Mouse (Mus musculus): ENCODE measurements around the gene Tbxas1. TPM values are rescaled to one million over a fixed set of nuclear protein-coding genes. Genes with fewer than 3 reads are reported as not detected.

Tbxas1 gene
- polyA plus RNA-seq, 1 experiment: 1.2 TPM

GRCm38 (mm10) chr6:39117584-39118455 is 242.6 kb downstream of the Tbxas1 start, which contains the start of gene Parp12:
TSS of gene Parp12 (minus strand) at chr6:39118349.
- H3K4me1 ChIP-seq (ENCODE audit: control insufficient read depth, insufficient read depth, low read length): peaks cover 4% of the 10 kb centered on the region; the same call in 1 of the 2 replicates
- peak; percentile 43 to 53 for DNase-seq
- peak within 1 kb of the TSS; percentile 60 for H3K4me3 ChIP-seq (replicated peaks; ENCODE audit: insufficient read depth, low read depth, low read length)
- no peak for TF ChIP-seq CTCF (IDR thresholded peaks at IDR 0.05; ENCODE audit: borderline replicate concordance, insufficient read depth, low read depth, low read length)
- TF ChIP-seq POLR2A (IDR thresholded peaks at IDR 0.05; ENCODE audit: borderline replicate concordance, insufficient read depth, low read length): no peak
- H3K27ac ChIP-seq (ENCODE audit: insufficient read depth, low read length): no peak within 1 kb of the TSS
- 3% methylated on average over 101 of the region's 101 CpGs for WGBS
- H3K27me3 ChIP-seq (ENCODE audit: control insufficient read depth, insufficient read depth, low read length): no peaks in the 10 kb centered on the region

DNA sequence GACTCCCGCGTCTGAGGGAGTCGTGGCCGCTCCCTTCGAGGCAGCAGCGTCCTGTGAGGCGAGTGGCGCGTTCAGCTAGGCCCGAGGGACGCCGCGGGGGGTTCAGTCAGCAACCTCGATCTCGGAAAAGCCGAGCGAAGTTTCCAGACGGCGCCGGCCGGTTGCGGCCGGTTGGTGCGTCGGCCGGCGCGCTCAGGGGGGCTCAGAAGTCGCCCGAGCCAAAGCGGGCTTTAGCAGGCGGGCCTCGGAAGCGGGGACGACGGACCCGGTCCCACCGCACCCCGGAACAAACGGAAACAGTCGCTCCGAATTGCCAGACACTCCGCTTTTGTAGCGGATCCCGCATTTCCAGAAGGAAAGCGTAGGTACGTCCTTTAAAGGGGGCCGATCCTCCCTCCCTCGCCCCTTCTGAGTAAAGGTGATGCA is 243.3 kb downstream of the Tbxas1 start:
- Histone ChIP-seq H3K27ac (ENCODE audit: insufficient read depth, low read length) (no peak overlapping the region), H3K4me1 (ENCODE audit: control insufficient read depth, insufficient read depth, low read length) (peaks cover 4% of the 10 kb centered on the region; the same call in 1 of the 2 replicates), H3K4me3 (replicated peaks; ENCODE audit: insufficient read depth, low read depth, low read length) (peak overlapping the region; percentile 60), H3K27me3 (ENCODE audit: control insufficient read depth, insufficient read depth, low read length) (no peaks in the 10 kb centered on the region)
- DNase-seq: no peak
- TF ChIP-seq POLR2A (IDR thresholded peaks at IDR 0.05; ENCODE audit: borderline replicate concordance, insufficient read depth, low read length) (no peak), CTCF (IDR thresholded peaks at IDR 0.05; ENCODE audit: borderline replicate concordance, insufficient read depth, low read depth, low read length) (no peak)
- WGBS: 11% methylated on average over 49 of the region's 49 CpGs

DNA sequence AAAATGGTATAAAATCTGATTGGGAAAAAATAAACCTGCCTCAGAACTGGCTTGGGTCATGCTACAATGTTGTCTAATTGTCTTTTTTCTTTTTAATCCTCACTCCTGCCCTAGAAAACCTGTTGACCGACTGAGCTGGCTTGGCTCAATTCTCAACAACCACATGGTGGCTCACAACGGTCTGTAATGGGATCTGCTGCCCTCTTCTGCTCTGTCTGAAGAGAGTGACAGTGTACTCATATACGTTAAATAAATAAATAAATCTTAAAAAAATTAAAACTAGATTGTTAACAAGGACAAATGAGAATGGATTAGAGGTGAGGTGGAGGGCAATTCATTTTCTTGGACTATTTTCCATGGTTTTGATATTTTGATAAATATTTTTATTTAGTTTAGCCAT is 245.5 kb downstream of the Tbxas1 start:
- peaks cover 4% of the 10 kb centered on the region; the same call in 1 of the 2 replicates for H3K4me1 ChIP-seq (ENCODE audit: control insufficient read depth, insufficient read depth, low read length)
- H3K4me3 ChIP-seq (replicated peaks; ENCODE audit: insufficient read depth, low read depth, low read length): no peak overlapping the region
- no peak overlapping the region for H3K27ac ChIP-seq (ENCODE audit: insufficient read depth, low read length)
- DNase-seq: no peak
- no peaks in the 10 kb centered on the region for H3K27me3 ChIP-seq (ENCODE audit: control insufficient read depth, insufficient read depth, low read length)
- TF ChIP-seq POLR2A (IDR thresholded peaks at IDR 0.05; ENCODE audit: borderline replicate concordance, insufficient read depth, low read length): no peak
- no peak for TF ChIP-seq CTCF (IDR thresholded peaks at IDR 0.05; ENCODE audit: borderline replicate concordance, insufficient read depth, low read depth, low read length)
- WGBS: 21% methylated on average over 3 of the region's 3 CpGs

- Histone ChIP-seq H3K4me3 (replicated peaks; ENCODE audit: insufficient read depth, low read depth, low read length) (no peak overlapping the region), H3K4me1 (ENCODE audit: control insufficient read depth, insufficient read depth, low read length) (no peaks in the 10 kb centered on the region), H3K27me3 (ENCODE audit: control insufficient read depth, insufficient read depth, low read length) (no peaks in the 10 kb centered on the region), H3K27ac (ENCODE audit: insufficient read depth, low read length) (no peak overlapping the region)
- TF ChIP-seq CTCF (IDR thresholded peaks at IDR 0.05; ENCODE audit: borderline replicate concordance, insufficient read depth, low read depth, low read length) (no peak), POLR2A (IDR thresholded peaks at IDR 0.05; ENCODE audit: borderline replicate concordance, insufficient read depth, low read length) (no peak)
- DNase-seq: no peak
Measured at GRCm38 (mm10) chr6:39124719-39125118, 249.5 kb downstream of the Tbxas1 start.

DNA sequence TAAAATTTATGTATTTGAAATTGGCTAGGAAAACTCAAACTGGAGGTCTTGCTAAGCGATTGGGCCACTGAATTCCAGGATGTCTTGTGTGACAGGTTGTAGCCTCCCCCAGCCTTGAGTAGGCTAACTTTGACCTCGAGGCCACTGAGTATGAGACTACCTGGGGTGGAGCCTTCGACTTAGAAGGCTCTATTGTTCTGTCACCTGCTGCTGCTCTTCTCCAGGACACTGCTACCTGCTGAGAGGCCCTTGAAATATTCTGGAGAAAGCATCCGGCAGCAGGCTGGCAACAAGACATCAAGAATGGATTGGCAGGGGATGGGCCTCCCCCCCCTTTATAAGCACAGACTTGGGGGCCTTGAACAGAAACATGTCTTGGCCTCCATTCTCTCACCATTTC is 256.3 kb downstream of the Tbxas1 start:
- H3K4me3 ChIP-seq (replicated peaks; ENCODE audit: insufficient read depth, low read depth, low read length): no peak overlapping the region
- no peak for DNase-seq
- WGBS: 17% methylated on average over 4 of the region's 4 CpGs
- no peak overlapping the region for H3K27ac ChIP-seq (ENCODE audit: insufficient read depth, low read length)
- H3K4me1 ChIP-seq (ENCODE audit: control insufficient read depth, insufficient read depth, low read length): no peaks in the 10 kb centered on the region
- H3K27me3 ChIP-seq (ENCODE audit: control insufficient read depth, insufficient read depth, low read length): no peaks in the 10 kb centered on the region
- TF ChIP-seq POLR2A (IDR thresholded peaks at IDR 0.05; ENCODE audit: borderline replicate concordance, insufficient read depth, low read length): no peak
- no peak for TF ChIP-seq CTCF (IDR thresholded peaks at IDR 0.05; ENCODE audit: borderline replicate concordance, insufficient read depth, low read depth, low read length)

GRCm38 (mm10) chr6:39132556-39132955 is 257.4 kb downstream of the Tbxas1 start:
- Histone ChIP-seq H3K4me1 (ENCODE audit: control insufficient read depth, insufficient read depth, low read length) (no peaks in the 10 kb centered on the region), H3K4me3 (replicated peaks; ENCODE audit: insufficient read depth, low read depth, low read length) (no peak overlapping the region), H3K27me3 (ENCODE audit: control insufficient read depth, insufficient read depth, low read length) (no peaks in the 10 kb centered on the region), H3K27ac (ENCODE audit: insufficient read depth, low read length) (no peak overlapping the region)
- no peak for DNase-seq
- 78% methylated on average over 5 of the region's 5 CpGs for WGBS
- TF ChIP-seq CTCF (IDR thresholded peaks at IDR 0.05; ENCODE audit: borderline replicate concordance, insufficient read depth, low read depth, low read length) (no peak), POLR2A (IDR thresholded peaks at IDR 0.05; ENCODE audit: borderline replicate concordance, insufficient read depth, low read length) (no peak)

Other genes starting within 250 kb of the Tbxas1 start
- gene Klrg2, start 238.2 kb upstream of the Tbxas1 start, polyA plus RNA-seq (2012; rRNA removed): 0.73 and 1.0 TPM in 2 replicates
- 226 and 246 TPM in 2 replicates for gene Clec2l, start 212.3 kb upstream of the Tbxas1 start, polyA plus RNA-seq (2012; rRNA removed)
- 34.3 and 36.6 TPM in 2 replicates for gene Hipk2, start 761 bp downstream of the Tbxas1 start, polyA plus RNA-seq (2012; rRNA removed)
- 19.7 and 20.5 TPM in 2 replicates for gene Parp12, start 242.9 kb downstream of the Tbxas1 start, polyA plus RNA-seq (2012; rRNA removed)

Measured in cerebellum, adult 2 months (tissue).